Mouse (Mus musculus) brain, embryonic 18.5 days (tissue): ENCODE results near the gene Ostf1.
"Not testable (repeated sequence)": the region's sequence is repeated elsewhere in the genome, so short reads cannot be mapped to it uniquely, and the experiment has no call there.

ENCODE experiments used
- DNase-seq: peaks from one replicate; pipeline ENCODE4 v3.0.0-alpha.2; 2012; ENCODE audit warnings: low read depth, low spot score

Ostf1 gene

DNA sequence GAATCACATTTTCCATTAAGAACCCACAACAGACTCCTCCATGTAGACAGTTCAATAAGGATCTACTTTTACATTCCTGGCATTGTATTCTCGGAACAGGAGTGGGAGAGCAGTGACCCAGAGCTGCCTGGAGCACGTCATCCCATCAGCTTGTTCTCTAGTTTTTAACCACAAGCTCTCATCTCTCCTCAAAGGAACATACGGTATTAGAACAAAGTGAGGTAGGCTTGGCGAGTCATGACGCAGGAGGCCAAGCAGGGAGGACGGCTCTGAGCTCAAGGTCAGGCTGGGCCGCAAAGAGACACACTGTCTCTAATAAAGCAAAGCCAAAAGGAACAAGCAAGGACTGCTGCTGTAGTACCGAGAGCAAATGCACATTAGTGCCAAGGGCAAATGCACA lies 32.6 kb downstream of the Ostf1 start:
- no peak for DNase-seq

DNA sequence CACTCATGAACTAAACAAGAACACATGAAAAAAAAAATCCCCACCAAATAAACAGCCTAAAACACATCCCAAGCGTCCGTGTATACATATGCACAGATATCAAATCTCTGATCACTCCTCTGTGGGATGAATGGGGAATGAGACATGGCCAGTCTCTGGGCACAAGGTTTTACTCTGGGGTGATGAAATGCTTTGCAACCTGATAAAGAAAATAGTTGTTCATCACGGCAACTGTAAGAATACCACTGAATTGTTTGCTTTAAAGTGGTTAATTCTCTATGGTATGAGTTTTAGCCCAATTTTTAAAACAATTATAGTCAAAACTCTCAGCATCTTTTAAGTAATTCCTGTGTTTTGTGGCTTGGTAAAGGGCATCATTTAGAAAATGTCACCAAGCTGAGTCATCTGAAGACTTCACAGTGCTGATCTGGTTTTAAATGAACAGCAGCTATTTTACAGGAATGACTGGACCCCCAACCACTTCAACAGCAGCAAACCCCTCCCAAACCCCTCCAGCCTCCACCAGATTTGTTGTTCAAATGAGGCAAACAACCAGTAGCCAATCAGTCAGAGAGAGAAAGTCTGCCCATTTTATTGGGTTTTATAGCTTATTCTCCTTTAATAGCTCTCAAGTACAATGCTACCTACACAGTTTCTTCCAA lies 33.2 kb downstream of the Ostf1 start:
- DNase-seq, result no peak

DNA sequence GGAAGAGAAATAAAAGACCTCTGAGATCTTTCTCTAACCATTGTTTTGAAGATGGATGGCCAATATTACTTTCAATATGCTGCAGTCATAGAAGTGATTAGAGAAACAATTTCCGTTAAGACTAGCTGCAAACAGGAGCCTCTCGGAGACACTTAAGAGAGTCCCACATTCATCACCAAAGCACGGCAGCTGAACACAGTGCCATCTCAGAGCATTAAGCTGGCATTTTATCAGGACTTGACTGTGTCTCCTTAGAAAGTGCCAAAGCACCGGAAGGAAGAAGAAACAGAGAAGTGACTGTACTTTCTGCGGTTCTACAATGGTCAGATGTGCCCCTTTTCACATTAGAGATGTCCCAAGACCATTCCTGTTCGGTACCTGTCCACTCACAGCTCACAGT lies 33.9 kb downstream of the Ostf1 start:
- DNase-seq, result no peak

DNA sequence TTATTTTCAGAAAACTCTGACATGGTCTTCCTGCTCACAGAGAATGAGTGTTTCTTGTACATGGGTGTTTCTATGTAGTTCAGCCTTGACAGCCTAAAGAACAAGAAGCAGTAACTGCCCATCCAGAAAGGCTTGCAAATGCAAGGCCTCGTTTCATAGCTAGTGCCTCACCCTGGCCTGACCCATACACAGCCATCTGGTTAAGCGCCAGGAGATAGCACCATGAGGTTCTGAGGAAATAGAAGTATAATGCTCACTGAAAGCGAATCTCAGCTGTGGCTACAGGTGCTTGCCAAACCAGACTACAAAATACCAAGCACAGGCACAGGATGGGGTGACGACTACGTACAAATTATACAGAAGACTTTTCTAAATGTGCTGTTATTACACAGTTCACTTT lies 34.7 kb downstream of the Ostf1 start:
- no peak for DNase-seq

DNA sequence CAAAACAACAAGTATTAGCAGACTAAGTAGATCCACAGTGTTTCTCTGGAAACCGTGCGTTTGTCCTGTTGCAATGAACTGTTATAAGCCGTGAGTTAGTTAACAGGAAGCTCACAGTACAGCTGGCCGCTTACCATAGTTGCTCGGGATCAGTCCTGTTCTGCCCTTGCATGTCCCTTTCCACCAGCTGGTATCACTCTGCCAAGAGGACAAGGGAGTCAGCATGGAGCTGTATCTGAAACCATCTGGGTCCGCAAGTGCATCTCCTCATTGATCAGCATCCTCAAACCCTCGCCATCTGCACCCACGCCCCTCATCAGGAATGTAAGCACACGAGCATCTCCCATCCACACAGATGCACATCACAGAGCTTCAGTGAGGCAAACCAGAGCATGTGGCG lies 37.9 kb downstream of the Ostf1 start:
- DNase-seq, result no peak

DNA sequence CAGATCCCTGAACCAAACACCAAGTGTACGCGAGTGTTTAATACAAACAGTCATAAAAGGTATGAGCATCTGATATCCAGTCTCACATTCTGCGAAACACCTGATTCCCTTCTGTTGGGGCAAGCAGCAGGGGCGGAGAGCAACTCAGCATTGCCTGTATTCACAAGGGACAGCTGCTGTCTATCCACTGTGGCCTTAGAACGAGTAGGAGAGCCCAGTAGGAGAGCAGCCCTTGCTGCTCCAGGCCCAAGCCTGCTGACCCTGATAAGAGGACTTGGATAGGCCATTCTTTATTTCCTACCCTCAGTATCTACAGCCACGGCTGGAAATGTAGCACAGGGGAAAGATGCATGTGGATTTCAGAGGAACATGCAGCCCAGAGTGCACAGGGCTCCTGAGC lies 38.7 kb downstream of the Ostf1 start:
- DNase-seq, result no peak

DNA sequence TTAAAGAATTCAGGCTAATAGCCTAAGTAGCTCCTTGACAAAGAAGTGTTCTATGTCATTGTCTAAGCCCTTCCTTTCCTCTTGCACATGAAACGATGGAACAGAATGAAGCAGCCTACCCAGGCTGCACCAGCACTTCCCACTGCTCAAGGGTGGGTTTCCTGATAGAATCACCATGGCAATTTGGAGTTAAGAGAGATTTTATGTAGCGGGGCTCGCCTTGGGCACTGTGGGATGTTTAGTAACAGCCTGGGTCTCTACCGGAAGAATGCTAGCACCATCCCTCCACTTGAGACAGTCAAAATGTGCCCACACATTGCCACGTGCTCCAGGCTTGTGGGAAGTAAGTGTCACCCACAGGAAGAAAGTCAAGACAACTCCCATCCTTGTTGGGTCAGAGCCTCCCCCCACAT lies 40.7 kb downstream of the Ostf1 start:
- DNase-seq, result no peak

DNA sequence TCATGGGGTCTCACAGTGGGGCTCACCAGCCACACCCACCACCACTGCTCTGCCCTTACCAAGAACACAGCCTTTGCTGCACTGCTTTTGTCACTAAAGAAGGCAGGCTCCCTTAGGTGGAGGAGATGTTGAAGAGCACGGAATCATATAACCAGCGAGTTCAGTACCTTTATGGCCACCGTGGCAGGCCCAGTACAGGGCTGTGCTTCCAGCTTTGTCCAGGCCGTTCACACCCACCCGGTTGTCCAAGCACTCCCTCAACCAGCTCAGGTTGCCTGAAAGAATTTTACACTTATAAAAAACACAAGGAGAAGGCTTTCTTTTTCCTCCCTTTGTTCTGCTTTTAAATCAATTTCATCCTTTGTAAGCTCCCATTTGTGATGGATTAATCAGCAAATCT lies 41.4 kb downstream of the Ostf1 start:
- DNase-seq, result no peak

DNA sequence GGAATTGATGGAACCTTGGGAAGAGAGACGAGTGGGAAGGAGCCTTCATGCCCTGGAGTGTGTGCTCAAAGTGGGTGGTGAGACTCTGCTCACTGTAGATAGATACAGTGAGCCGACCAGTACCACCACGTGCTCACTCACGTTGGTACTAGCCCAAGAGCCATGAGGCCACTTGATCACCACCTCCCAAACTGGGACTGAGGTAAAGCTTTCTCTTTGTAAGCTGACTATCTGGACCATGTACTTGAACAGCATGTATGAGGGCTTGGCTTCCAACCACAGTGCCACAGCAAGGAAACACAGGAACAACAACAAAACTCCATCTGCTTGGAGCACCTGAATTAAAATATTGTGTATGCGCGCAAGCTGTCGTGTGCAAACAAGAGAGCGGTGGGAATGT lies 42.3 kb downstream of the Ostf1 start:
- DNase-seq, result no peak

DNA sequence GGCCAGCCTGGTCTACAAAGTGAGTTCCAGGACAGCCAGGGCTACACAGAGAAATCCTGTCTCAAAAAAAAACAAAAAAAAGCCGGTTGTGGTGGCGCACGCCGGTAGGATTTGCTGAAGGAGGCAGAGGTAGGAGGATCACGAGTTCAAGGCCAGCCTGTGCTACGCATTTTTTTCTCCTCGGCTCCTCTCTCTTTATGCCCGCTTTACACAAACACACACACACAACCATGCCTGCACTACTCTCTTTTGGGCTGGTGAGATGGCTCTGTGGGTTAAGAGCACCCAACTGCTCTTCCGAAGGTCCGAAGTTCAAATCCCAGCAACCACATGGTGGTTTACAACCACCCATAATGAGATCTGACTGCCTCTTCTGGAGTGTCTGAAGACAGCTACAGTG lies 42.8 kb downstream of the Ostf1 start:
- not testable (repeated sequence) for DNase-seq

DNA sequence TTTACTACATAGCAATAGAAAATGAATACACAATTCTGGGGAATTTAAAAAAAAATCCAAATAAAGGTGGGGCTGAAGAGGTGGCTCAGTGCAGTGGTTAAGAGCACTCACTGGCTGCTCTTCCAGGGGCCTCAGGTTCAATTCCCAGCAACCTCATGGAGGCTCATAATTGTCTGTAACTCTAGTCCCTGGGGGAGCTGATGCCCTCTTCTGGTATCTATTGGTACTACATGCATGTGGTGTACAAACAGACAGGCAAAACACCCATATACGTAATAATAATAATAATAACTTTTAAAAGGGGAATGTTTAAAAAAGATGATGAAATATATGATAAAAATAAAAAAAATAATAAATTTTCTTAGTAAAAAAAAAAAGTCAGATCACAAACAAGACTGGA lies 43.4 kb downstream of the Ostf1 start:
- no peak for DNase-seq

DNA sequence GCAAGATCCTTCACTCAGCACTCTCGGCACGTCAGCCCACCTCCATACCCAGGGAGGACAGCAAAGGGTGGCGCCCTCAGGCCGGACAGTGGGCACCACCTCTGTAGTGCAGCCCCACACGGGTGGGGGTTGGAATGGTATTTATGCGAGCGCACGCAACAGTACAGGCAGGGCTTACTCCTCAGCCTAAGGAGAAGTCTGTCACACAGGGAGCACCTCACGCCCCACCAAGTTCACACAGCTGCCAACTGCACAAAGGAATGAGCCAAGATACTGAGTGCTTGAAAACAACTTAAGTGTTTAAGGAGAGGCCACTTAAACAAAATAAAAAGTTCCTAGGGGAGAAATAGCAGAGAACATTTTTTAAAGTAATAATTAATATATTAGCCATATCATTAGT lies 44.5 kb downstream of the Ostf1 start:
- DNase-seq, result no peak

DNA sequence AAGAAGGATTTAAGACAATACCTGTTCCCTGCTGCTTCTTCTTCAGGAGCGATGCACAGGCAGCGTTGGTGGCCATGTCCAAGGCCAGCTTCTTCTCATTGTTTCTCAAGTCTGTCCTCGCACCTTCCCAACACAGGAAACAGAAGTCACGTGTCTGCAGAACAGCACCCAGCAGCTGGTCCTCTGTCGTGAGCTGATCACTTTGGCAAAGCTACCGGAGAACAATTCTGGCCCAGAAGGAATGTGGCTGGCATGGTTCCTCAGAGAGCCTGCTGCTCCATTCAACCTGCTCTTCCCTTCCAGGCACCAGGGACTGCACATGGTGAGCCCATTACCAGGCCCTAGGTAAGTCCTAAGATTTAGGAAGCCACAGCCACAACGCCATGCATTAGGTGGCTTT lies 47.0 kb downstream of the Ostf1 start:
- no peak for DNase-seq

DNA sequence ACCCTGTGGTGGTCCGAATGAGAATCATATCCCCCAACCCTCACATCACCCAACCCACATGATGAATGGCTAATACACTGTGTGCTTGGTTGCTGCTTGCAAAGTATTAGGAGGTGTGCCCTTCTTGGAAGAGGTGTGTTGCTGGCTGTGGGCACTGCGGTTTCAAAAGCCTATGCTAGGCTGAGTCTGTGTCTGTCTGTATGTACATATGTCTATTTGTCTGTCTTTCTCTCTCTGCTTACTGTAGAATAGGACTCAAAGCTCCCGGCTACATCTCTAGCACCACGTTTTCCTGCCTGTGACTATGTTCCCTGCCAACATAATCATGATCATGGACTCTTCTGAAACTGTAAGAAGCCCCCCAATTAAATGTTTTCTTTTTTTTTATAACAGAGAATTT lies 47.9 kb downstream of the Ostf1 start:
- DNase-seq, result no peak

DNA sequence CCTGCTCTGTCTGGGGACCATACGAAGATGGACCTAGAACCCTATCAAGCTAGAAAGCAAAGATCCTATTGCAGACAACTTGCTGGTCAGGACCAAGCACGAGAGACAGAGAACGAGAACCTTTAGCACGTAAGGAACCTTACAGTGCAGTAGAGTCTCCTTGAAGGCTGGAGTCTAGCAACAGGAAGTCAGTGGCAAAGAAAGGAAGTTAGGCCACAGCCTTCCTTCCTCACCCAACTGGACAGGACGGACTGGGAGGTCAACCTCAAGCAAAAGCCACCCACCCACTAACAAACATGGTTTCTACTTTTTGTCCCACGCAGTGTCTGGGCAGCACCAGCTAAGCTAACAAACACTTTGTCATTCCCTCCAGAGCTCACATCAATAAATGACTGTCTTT lies 48.7 kb downstream of the Ostf1 start:
- DNase-seq, result no peak

DNA sequence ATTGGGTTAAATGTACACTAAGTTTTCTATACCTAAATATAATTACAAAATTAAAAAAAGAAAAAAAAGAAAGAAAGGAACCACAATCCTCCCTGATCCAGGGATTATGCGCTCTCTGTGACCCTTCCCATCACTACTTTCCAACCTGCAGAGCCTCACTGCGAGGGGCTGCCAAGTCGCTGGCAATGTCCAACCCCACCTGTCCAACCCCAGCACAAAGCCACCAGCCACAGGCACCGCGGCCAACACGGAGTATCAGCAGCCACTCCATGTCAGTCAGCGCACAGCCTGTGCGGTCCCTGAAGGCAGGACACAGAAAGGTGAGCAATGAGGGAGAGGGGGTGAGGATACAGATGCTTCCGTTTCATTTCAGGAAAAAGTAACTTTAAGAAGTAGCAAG lies 49.4 kb downstream of the Ostf1 start:
- no peak for DNase-seq

DNA sequence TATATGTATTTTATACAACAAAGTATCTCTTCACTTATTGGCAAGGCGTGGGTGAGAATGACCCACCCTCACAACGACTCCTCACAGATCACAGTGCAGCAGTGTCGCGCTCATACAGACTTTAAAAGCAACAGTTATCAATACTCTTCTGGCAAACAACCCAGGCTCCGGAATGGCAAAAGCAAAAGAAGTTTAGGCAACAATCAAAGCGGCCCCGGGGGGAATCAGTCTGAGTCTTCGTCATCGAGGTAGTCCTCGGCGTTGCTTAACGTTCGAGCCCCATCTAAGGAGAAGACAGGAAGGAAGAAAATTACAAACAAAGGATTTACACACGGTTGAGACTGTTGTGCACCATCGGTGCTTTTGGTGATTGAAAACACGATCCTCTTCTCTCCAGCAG lies 50.6 kb downstream of the Ostf1 start:
- no peak for DNase-seq

DNA sequence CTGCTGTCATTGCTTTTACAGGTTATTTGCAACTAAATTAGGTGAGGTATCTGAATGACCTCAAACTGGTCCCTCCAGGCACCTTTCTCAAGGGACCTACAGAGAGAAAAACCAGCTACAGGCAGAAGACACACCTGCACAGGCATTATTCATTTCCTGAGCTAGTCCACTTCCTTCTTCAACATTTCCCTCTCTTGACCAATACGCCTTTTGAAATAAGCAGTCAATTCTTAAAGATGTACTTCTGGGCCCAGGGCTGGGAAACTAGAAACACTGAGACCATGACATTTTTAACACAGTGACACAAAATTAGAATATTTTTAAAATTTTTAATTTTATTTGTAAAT lies 52.6 kb downstream of the Ostf1 start:
- DNase-seq, result no peak

DNA sequence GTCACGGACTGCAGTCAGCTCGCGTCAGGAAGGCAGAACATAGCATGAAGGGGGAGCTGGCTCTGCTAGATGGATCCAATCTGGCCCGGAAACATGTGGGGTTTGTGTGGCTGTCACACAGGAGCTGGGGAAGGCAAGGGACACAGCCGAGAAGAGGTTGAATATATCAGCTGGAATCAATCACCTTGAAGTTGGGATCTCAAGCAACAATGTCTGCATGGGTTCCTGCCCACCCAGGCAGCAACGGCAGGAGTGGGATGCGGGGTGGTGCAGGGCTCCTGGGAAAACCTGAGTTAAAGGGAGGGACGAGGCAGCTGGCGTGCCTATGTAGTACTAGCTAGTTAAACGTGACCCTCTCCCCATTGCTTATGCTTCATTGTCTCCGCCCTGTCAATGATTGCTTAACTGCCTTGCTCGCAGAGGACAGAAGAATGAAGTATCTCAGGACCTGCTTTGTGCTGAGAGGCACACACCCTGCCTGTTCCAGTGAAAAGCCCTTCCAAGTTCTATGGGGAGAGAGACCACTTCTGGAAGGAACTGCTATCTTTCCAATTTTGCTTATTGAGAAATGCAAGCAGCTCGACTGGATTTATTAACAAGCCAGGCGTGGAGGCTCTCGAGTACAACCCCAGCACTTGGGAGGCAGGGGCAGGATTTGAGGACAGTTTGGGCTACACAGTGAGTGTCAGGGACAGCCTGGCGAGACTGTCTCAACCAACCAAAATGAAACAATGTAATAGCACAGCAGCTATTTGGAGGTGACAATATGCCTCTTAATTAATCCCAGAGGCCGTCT lies 53.2 kb downstream of the Ostf1 start:
- DNase-seq, result no peak

DNA sequence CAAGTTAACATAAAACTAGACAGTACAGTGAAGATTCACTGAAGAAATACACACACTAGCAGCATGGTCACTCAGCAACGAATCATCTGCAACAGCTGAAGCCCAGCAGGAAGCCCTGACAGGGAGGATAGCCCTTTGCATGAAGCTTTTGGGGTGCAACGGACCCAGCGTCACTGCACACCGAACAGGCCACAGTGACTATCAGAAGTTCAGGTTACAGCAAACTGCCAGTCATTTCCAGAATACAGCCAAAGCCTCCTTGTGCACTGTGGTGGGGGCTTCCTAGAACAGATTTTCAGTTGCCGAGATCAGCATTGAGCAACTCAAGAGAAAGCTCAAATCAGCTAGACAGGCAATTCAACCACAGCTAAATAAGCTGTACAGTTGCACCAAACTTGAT lies 54.3 kb downstream of the Ostf1 start:
- no peak for DNase-seq

DNA sequence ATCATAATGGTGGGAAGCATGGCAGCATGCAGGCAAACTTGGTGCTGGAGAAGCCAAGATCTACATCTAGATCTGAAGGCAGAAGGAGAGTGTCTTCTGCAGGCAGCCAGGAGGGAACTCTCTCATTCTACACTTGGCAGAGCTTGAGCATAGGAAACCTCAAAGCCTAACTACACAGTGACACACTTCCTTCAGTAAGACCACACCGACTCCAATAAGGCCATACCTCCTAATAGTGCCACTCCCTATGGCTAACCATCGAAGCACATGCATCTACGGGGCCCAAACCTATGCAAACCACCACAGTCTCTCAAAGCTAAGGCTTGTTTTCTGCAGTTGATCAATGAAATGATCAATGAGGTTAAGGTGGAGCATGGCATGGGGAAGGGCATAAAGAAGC lies 55.7 kb downstream of the Ostf1 start:
- no peak for DNase-seq

DNA sequence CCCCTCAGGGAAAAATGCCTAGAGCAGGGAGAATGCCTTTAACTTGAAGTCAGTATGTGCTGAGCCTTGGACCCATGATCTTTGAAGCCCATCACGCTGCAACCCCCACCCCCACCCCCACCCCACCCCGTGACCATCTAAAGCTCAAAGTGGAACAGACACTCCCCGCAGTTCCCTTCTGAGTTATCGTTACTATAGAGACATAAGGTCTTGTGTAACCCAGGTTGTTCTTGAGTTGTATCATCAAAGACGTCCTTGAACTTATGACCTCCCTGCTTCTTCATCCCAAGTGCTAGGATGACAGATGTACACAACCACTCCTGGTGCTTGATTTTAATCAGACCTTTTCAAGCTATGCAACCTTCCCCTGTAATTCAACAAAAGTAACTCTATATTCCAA lies 57.7 kb downstream of the Ostf1 start:
- no peak for DNase-seq

DNA sequence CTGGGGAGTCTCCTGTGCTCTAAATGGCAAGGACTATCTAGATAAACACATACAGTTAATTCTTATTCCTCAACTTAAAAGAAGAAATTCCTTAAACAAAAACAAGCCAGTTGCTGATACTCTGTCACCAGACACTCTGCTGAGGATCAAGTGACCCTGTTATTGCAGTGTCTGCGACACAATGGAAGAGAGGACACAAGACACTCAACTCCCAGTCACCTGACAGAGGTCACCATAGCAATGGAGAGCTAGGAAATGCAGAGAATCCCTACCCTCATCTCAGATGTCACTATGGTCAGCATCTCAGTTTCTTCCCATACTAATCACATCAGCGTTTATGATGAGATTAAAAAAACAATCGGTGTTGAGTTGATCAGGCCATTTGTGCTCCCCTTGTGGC lies 58.2 kb downstream of the Ostf1 start:
- DNase-seq, result no peak

DNA sequence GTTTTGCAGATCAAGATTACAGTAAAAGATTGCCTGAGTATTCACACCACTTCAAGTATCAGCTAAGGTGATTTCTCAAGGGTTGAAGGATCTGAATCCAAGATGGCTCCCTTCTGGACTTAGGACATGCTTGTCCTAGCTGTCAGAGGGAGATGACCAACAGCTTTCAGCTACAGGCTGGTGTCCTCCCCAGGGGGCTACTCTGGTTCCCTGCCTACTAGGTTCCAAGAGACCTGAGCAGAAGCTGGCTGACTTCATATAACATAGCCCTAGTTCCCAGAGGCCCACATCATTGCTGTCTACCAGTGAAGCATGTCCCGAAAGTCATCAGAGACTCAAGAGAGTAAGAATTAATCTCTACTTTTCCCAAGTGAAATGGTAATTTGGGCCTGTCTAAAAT lies 62.1 kb downstream of the Ostf1 start:
- DNase-seq, result no peak
